Mouse (Mus musculus) spleen, adult 12 weeks (tissue): ENCODE measurements around the gene Gata2.
"Not testable (repeated sequence)": the region's sequence is repeated elsewhere in the genome, so short reads cannot be mapped to it uniquely, and the experiment has no call there.

ENCODE experiments used
- DNase-seq: peaks from one replicate; pipeline ENCODE4 v3.0.0; 2022; ENCODE audit warnings: low spot score

Gene Gata2

DNA sequence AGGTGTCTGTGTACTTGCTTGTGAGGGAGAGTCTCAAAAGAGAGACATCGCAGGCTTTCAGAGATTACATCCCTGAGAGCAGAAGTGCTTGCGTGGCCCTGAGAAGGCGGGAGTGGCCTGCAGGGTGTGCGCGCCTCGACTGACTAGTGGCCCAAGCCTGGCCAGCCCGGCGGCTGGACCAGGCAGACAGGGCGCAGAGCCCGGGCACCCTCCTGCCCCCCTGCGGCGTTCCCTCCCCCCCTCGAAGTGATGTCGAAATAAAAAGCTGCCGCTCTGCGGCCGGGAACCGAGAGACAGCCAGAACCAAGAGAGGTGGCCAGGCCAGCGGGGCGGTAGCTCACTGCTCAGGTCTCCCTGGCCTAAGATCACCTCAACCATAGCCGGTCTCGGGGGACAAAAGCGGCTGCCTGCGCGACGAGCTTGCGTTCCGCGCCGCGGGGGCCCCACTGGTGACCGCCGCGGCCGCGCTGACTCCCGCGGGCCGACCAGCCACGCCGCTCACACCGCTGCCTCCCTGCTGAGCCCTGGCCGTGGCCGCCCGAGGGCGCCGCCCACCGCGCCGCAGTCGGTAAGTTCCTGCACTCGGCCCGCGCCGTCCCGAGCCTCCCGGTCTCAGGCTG is at the start of gene Gata2:
Gene Gata2, plus strand, starts transcription at position 459 of the 620 bp plus-strand sequence.
- no peak for DNase-seq

DNA sequence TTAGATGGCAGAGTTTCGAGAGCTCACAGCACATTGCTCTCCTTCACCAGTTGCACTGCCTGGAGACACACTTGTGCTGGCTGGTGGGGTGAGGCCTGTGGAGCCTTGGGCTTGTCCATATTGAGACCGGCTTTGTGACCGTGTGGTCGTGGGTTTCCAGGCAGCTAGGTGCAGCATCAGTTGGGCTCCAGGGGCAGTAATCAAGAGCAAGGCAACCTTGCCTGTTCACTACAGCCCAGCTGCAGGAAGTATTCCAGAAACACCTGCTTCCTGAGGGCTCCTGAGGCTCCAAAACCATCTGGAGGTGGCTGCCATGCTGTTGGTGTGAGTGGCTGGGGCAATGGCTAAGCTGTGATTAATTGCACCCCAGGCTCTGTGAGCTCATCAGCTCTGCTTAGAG is 47.9 kb upstream of the Gata2 start:
- no peak for DNase-seq

DNA sequence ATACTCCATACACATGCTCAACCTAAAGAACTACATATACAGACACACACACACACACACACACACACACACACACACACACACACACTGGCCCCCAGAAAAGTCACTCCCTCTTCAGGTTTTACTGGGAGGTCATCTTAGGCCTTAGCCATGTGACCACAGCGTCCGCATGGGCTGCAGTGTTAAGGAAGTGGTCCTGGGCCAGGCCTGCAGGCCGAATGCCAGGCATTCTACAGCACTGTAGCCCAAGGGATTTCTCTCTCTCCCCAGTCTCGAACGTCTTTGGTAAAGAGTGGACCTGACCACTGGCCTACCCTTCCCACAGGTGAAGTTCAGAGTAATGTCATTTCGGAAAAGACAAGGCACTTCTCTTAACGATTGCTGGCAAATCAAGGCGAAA is 47.1 kb upstream of the Gata2 start:
- no peak for DNase-seq

DNA sequence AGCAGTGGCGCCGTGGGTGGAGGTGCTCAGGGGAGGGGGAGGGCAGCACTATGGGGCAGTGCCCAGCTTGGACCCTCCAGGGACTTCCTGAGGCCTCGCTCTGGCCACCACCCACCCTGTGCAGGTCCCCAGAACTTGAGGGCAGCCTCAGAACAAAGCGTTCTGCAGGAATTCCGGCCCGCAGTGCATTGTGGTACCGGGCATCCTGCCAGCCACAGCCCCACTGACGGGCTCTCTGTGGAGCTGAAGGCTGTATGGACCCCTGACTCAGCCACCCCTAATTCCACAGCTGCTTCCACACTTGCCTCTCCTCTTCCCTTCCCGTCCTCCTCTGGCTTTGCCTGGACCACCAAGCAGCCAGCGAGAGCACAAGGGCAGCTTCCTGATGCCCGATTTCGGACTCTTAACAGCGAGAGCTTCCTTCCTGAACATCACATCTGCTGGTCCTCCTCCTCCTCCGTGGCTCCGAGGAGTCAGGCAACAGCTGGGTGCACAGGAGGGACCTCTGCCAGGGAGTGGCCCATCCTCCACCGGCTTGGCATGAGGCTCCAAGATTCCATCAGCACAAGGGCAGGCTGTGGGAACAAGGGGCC is 46.2 kb upstream of the Gata2 start:
- no peak for DNase-seq

DNA sequence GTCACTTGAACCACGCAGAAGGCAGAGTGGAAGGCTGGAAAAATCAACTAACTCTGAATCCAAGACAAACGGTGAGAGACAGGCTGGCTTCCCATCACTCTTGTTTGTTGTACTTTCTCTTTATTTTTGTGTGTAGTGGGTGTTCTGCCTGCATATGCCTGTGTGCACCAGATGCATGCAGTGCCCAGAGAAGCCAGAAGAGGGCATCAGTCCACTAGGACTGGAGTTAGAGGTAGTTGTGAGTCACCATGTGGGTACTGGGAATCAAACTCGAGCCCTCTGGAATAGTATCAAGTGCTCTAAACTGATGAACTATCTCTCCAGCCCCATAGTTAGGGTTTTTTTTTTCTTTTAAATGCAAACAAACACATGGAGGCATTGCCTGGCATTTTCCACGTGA is 42.4 kb upstream of the Gata2 start:
- DNase-seq = no peak

DNA sequence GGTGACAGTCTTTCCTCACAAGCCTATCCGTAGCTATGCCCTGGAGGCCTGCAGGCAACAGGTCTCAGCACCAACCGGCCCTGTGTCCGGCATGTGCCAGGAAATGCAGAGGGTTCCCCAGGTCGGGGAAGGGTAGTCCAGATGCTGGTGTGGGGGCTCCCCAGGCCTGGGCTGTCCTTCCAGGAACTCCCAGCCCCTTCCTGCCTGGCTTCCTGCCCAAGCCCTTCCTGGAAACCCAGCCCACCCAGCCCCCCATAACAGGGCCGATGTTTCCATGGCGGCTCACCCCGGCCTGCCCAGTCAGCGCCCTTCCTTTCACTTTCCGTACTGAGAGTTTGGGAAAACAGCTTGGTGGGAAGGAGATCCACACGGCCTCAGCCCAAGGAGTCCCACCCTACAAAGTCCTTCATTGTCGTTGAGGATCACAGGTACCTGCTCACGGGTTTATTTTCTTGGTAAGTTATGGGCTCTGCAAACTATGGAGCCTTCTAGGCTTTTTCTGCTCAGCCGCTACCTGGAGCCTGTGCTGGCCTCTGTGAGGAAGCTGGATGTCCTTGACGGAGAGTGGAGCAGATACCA is 41.5 kb upstream of the Gata2 start:
- no peak for DNase-seq

DNA sequence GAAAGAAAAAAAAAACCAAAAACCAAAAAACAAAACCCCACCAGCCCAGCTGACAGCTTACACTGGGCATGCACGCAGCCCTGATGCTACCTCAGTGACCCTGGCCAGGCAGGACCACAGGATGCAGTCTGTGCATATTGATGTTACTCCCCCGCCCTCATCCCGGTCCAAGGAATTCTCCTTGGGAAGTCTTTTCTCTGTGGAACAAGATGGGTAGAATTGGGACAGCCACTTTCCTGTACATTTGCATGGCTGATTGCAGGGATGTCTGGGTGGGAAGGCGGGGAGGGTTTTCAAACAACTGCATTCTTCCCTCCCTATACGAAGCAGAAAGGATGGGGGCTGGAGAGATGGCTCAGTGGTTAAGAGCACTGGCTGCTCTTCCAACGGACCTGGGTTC is 40.7 kb upstream of the Gata2 start:
- no peak for DNase-seq

DNA sequence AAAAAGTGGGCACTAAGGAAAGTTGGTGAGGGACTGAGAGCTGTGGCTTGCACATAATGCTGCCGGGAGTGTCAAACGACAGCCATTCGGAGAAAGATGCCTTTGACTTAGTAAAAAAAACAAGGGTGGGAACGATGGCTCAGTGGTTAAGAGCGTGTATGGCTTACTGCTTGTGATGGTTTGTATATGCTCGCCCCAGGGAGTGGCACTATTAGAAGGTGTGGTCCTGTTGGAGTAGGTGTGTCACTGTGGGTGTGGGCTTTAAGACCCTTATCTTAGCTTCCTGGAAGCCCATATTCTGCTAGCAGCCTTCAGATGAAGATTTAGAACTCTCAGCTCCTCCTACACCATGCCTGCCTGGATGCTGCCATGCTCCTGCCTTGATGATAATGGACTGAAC is 38.1 kb upstream of the Gata2 start:
- not testable (repeated sequence) for DNase-seq

DNA sequence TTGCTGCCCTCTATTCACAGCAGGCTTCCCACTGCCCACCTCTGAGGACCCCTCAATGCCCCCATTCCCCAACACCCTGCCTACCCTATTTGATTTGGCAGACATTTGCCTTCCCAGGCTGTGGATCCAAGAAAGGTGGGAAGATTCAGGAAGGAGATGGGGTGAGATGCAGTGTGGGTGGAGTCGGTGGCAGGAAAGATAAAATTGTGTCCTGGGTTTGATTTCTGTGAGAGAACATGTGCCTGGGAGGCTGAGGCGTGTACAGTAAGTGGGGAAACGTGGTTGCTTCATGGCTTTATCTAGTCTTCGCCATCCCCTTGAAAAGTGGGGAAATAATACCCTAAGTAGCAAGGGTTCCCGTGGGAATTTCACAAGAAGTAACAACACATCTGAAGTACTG is 34.9 kb upstream of the Gata2 start:
- no peak for DNase-seq

DNA sequence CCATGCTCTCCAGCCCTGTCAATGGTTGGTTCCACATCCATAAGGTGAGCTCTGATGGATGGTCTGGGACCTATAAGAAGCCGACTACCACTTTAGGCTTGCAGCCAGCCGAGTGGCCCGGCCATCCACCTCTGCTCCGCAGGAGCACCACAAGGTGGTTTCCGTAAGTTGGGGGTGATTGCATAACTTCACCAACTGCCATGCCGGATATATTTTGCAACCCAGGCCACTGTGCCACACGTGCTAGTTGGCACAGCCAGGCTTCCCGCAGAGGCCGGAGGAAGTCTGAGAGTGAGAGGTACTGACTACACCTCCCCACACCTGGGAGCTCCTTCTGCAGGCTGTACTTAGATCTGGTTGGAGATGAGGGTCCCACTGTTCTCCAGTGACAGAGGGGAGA is 27.6 kb upstream of the Gata2 start:
- no peak for DNase-seq

DNA sequence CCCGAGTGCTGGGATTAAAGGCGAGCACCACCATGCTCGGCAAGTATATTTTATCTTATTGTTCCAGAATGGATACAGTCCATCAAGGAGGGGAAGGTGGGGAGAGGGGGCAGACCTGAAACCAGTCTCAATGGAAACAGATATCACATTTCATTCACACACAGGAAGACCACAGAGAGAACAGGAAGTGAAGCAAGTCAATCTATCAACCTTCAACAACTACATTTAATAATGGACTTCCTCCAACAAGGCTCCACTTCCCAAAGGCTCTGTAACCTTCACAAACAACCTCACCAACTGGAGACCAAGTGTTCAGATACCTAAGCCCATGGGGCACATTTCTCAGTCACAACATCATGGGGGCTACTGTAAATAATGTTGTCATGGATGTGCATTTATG is 19.5 kb upstream of the Gata2 start:
- no peak for DNase-seq

DNA sequence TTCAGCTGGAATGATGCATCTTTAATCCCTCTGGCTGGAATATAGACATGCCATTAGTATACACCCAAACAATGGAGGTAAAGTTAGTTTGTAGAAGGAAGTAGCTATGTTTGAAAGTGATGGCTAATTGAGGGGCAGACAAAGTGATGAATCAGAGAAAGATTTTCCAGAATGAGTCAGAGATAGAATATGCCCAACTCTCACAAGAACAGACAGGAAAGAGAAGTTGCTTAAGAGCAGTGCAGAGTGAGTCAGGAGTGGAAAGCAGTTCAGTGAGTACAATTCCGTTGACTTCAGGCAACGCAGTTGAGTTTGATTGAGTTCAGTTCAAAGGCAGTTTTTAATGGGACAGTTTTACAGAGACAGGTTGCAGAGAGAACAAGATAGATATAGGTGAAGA is 19.0 kb upstream of the Gata2 start:
- DNase-seq = no peak

DNA sequence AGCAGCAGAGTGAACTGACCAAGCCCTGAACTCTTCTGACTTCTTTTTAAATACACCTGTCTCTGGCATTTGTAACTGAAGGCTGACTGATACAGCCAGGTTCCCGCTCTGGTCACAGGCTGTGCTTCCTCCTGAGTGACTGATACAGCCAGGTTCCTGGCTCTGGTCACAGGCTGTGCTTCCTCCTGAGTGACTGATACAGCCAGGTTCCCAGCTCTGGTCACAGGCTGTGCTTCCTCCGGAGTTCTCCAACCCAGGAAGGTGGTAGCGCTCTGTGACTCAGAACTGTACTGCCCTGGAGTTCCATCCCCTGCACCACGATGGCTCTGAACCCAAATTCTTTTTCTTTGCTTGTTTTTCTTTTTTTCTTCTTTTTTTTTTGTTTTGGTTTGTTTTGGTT is 9.0 kb upstream of the Gata2 start:
- DNase-seq = no peak

DNA sequence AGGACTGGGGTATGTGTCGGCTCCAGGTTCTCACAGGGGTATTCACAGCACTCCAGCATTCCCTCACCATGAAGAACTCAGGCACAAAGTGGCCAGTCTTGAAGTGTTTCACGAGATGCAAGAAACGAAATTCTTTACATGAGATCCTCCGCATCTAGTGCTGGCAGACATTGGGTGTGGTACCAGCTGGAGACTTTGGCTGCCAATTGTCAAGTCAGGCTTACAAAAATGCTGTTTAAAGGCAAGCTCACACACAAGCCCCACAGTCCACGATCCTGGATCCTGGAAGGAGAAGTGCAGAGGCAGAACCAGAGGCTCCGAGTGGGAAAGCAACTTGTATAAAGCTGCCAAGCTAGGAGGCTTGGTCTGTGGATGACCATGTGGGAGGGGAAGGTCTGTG is 5.5 kb upstream of the Gata2 start:
- no peak for DNase-seq

DNA sequence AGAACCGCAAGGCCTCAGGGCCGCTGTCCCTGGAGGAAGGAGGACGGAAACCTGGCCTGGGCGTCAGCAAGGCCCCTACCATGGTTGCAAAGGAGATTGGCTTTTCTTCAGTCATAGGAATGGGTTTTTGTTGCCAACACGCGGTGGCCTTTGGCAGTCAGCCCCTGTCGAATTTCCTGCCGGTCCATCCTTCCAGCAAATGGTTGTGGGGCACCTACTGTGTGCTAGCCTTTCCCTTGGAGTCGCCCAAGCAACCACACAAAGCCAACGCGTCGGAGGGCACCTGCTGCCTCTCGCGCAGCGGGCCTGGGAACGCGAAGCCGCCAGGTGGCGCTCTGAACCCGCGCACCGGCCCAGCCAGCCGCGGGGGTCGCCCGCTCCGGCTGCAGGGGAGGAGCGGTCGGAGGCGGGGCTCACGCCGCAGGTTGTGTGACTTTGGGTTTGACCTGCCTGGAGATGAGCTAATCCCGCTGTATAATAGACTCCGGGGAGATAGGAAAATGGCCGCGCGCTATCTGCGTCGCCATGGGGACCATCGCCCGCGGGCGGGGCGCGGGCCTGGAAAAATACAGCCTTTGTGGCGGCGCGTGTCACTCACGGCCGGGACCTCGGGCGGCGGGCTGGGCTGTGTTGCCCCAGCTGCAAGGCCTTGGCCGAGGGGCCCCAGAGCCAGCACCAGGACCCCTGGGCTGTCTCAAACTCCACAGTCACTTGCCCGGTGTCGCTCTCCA is 4.2 kb upstream of the Gata2 start:
- DNase-seq = peak; percentile 37

DNA sequence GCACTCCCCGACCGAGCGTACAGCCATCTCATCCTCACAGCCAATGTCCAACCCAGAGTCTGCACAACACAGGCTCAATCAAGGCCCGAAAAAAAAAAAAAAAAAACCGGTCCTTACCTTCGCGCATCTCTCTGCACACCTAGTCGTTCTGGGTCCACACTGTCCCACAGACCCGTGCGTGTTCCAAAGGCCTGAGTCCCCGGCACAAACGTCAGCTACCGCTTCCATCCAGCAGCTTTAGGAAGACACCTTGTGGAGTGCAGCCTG is 3.7 kb upstream of the Gata2 start:
- no peak for DNase-seq

DNA sequence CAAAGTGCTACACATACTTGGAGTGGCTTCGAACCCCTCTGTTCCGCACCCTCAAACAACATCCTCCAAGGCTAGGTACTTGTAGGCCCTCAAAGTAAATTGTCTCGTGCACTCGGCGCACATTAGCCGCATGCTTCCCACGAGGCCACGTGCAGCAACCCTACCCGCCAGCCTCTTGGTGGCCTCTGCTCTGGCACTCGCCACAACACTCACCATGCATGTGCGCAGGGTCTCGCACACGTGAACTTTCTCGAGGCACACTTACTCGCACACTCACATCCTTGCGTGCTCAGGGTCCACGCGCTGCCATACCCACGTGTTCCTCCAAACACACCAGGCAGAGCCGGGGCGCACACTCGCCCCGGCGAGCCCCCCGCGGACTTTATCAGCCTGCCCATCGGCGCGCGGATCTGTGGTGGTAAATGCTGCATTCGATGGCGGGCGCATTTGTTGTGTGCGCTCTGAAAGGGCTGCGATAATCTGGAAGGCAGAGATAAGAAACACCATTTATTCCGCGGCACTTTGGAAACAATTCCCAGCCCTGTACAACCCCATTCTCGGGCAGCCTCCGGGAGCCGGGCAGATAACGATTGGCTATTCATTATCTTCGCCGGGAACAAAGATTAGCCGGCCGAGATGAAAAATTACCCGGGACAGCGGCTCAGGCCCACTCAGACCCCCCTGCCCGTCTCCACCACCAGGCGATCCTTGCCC is 3.2 kb upstream of the Gata2 start:
- DNase-seq = no peak

DNA sequence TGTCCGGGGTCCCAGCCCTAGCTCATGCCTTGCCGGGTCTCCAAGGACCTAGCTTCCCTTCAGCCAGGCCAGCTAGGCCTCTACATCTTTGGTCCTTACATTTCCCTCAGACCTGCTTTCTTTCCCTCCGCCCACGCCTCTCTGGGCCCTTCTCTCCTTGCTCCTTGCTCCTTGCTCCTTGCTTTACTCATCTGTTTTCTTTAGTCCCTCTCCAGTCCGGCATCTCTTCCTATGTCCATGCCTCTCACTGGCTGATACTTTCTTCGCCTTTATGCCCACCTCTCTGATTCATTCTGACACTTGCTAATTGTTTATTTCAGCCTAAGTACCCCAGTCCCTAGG is 2.7 kb upstream of the Gata2 start:
- no peak for DNase-seq

DNA sequence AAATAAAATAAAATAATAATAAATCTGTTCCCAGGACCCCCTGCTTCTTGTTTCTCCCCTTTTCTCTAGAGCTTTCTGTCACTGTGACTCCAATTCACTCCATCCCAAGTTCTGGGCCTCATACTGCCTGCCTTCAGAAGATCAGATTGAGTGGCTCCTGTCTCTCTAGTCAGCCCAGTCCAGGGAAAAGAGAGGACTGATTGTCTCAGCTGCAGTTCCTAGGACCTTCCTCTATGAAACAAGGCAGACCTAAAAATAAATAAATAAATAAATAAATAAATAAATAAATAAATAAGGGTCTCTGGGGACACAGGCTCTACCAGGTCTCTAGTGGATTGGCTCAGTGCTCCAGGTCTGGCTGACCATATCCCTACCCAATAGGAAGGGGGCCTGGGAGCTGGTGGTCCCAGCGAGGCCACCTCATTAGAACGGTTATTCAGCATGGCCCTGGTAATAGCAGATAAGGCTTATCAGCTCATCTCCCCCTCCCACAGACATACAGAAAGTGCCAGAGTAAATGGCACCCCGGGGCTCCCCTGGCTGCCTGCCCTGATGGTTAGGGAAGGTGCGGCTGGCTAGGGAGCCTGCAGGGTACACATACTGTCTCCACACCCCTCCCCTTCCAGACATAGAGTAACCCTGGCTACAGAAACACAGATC is 2.1 kb upstream of the Gata2 start:
- no peak for DNase-seq

DNA sequence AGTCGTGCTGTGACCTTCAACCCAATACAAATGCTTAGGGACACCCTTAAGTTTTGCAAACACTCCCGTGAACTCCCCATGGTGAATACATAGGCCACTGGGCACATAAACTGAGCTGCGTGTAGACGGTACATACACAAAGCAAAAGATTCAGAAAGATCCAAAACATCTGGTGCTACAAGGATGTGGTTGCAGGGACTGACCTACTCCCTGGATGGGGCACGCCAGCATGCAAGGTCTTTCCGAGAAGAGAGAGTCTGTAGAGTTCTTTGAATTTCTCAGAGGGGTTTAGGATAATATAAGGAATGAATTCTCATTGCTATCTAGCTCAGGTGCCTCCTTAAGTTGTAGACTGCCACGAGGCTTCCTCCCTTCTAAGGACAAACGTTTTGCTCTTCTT is 935 bp upstream of the Gata2 start:
- no peak for DNase-seq

DNA sequence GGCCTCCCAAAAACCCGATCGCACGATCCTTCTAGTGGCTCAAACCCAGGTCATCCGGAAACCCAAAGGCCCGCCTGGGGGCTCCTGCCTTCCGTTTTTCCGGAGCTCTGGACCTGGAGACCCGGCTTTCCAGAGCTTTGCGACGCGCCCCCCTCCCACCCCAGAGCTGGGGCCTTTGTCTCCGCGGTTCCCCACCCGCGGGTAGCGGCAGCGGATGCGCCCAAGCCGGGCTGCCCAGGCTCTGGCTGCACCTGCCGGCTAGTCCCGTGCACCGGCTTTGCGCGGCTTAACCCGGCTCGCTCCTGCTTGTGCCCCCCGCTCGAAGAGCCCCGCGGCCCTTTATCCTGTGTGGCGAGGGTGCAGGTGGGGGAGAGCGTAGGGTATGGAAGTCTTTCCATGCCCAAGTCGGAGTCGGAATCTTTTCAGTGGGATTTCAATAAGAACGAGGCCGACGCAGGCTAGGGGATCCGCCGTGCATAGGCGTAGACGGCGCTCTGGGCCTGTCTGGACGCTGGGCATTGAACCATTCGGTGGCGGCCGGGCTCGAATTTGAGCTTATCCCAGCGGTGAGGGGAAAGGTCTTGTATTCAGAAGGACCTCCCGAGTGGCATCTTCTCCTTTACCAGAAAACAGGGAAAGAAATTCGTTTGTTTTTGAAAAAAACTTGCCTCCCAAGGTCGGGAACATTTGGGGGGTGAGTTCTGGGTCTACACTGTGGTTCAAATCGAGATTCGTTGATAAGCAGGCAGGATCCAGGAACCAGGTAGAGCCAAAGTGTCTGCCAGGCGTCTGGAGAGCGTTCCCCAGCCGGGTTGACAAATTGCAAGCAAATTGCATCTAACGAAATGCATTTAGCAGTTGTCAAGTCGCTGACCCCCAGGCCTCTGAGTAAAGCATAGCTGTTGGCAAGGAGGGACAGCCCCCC is 624 bp downstream of the Gata2 start:
- no peak for DNase-seq

DNA sequence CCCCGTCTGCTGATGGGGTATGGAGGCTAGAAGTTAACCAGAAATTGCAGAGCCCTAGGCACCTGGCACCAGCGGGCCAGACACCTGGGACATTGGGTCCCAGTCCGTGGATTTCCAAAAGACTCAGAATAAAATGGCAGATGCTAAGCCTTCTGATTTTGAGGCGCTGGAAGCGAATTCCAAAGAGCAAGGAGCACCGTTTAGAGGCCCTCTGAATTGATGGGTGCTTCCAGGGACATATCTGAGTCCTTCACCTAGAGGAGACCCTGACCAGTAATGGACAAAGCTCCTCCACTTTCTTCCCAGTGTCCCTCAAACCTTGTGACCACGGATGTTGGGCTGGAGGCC is 1.3 kb downstream of the Gata2 start:
- no peak for DNase-seq
